Mouse (Mus musculus) G1E (cell line): Measurements from ENCODE around the gene Gucy2c. TPM values are rescaled to one million over a fixed set of nuclear protein-coding genes. Genes with fewer than 3 reads are reported as not detected.

ENCODE experiments used
- ATAC-seq: 2 replicates; pipeline ENCODE4 v1.8.0; 2016; ENCODE audit warnings: mild to moderate bottlenecking; ENCODE audit not compliant: insufficient number of reproducible peaks, poor library complexity, low FRiP score, severe bottlenecking; ENCODE audit errors: extremely low read depth
- DNase-seq: peaks from one replicate; pipeline ENCODE4 v3.0.0; 2012; ENCODE audit warnings: low spot score
- H3K27me3 ChIP-seq: 2 replicates; pipeline ENCODE4 v1.6.1; 2012; ENCODE audit warnings: mild to moderate bottlenecking, low read length, inconsistent platforms; ENCODE audit not compliant: insufficient read depth
- H3K36me3 ChIP-seq: replicated peaks from 2 replicates; pipeline ENCODE3; 2012; ENCODE audit warnings: mild to moderate bottlenecking, inconsistent platforms
- H3K4me1 ChIP-seq: 2 replicates; pipeline ENCODE4 v1.6.1; 2012; ENCODE audit warnings: low read depth, low read length, inconsistent platforms, mixed read lengths; ENCODE audit not compliant: insufficient read depth
- H3K4me3 ChIP-seq: 2 replicates; pipeline ENCODE4 v1.5.1; 2012; ENCODE audit warnings: low read depth, mild to moderate bottlenecking, inconsistent platforms, low read length, moderate library complexity, mixed read lengths
- H3K9me3 ChIP-seq: replicated peaks from 2 replicates; pipeline ENCODE4 v1.6.1; 2012; ENCODE audit warnings: inconsistent platforms
- CTCF ChIP-seq: IDR thresholded peaks from 2 replicates; pipeline ENCODE4 v1.5.1; 2012; ENCODE audit warnings: low read depth, low read length, inconsistent platforms, mixed read lengths
- GATA1 ChIP-seq: IDR thresholded peaks from 2 replicates; pipeline ENCODE4 v1.6.1; 2012; ENCODE audit warnings: borderline replicate concordance, low read length, inconsistent platforms, mixed read lengths
- GATA2 ChIP-seq: IDR thresholded peaks from 2 replicates; pipeline ENCODE4 v1.6.1; 2012; ENCODE audit warnings: low read depth, low read length, inconsistent platforms, borderline replicate concordance
- POLR2AphosphoS5 ChIP-seq: IDR thresholded peaks from 2 replicates; pipeline ENCODE4 v1.6.1; 2012; ENCODE audit warnings: low read depth, low read length, inconsistent platforms; ENCODE audit not compliant: insufficient replicate concordance
- TAL1 ChIP-seq: conservative IDR thresholded peaks from 2 replicates; pipeline ENCODE4 v1.6.1; 2012; ENCODE audit warnings: low read depth, low read length, inconsistent platforms, mixed read lengths
- polyA plus RNA-seq: library from polyadenylated mRNA; stranded (reverse); fragments of >175 nt; gene quantifications from 2 replicates; pipeline ENCODE4 v1.2.3, GENCODE M21; 2012
- total RNA-seq, 2 experiments: library from RNA; stranded (forward) in 1 of 2; stranded (reverse) in 1 of 2; fragments of 200-1000 nt in 1 of 2; fragments of >200 nt in 1 of 2; fragmentation: Nextera tagmentation in 1 of 2; gene quantifications; 2 replicates each; pipeline ENCODE4 v1.2.3; 2014 to 2017

Gene Gucy2c
- total and polyA plus RNA-seq, 3 experiments: not detected

- TF ChIP-seq TAL1 (no peak), GATA2 (no peak), POLR2AphosphoS5 (no peak), GATA1 (no peak), CTCF (no peak)
- H3K9me3 ChIP-seq: 0 out of 2 replicates have a peak, but pooled peaks cover 3% of the 10 kb centered on the region
- DNase-seq (no peak), ATAC-seq (no peak)
- no peak overlapping the region for H3K4me3 ChIP-seq
- no peaks in the 10 kb centered on the region for H3K36me3 ChIP-seq
- H3K27me3 ChIP-seq: no peaks in the 10 kb centered on the region
- no peaks in the 10 kb centered on the region for H3K4me1 ChIP-seq
Measured at GRCm38 (mm10) chr6:136669274-136669673, 112.3 kb downstream of the Gucy2c start.

GRCm38 (mm10) chr6:136668266-136668986, 113.1 kb downstream of the Gucy2c start:
- Histone ChIP-seq H3K9me3 (0 out of 2 replicates have a peak, but pooled peaks cover 3% of the 10 kb centered on the region), H3K27me3 (no peaks in the 10 kb centered on the region), H3K4me1 (no peaks in the 10 kb centered on the region), H3K36me3 (no peaks in the 10 kb centered on the region), H3K4me3 (no peak overlapping the region)
- TF ChIP-seq CTCF: no peak
- no peak for TF ChIP-seq POLR2AphosphoS5
- TF ChIP-seq TAL1: no peak
- TF ChIP-seq GATA2: no peak
- TF ChIP-seq GATA1: no peak
- no peak for ATAC-seq
- DNase-seq: no peak

GRCm38 (mm10) chr6:136662063-136662462, 119.5 kb downstream of the Gucy2c start:
- ATAC-seq (no peak), DNase-seq (no peak)
- TF ChIP-seq TAL1 (no peak), POLR2AphosphoS5 (no peak), GATA1 (no peak), CTCF (no peak), GATA2 (no peak)
- Histone ChIP-seq H3K36me3 (no peaks in the 10 kb centered on the region), H3K4me1 (no peaks in the 10 kb centered on the region), H3K27me3 (no peaks in the 10 kb centered on the region), H3K9me3 (peaks cover 17% of the 10 kb centered on the region), H3K4me3 (no peak overlapping the region)

GRCm38 (mm10) chr6:136661706-136662016, 119.9 kb downstream of the Gucy2c start, which contains the start of gene Plbd1:
TSS of gene Plbd1 (minus strand) at chr6:136661928.
- Histone ChIP-seq H3K4me1 (no peaks in the 10 kb centered on the region), H3K36me3 (no peaks in the 10 kb centered on the region), H3K9me3 (peaks cover 17% of the 10 kb centered on the region), H3K4me3 (no peak within 1 kb of the TSS), H3K27me3 (no peaks in the 10 kb centered on the region)
- DNase-seq: no peak
- no peak for ATAC-seq
- TF ChIP-seq GATA1: no peak
- no peak for TF ChIP-seq GATA2
- no peak for TF ChIP-seq TAL1
- TF ChIP-seq CTCF: no peak
- TF ChIP-seq POLR2AphosphoS5: no peak

GRCm38 (mm10) chr6:136660831-136661705, 120.5 kb downstream of the Gucy2c start:
- no peak for DNase-seq
- TF ChIP-seq TAL1: no peak
- no peak for TF ChIP-seq GATA1
- no peak for TF ChIP-seq POLR2AphosphoS5
- TF ChIP-seq CTCF: no peak
- TF ChIP-seq GATA2: no peak
- ATAC-seq: no peak
- H3K9me3 ChIP-seq: peaks cover 14% of the 10 kb centered on the region
- H3K4me3 ChIP-seq: no peak overlapping the region
- H3K36me3 ChIP-seq: no peaks in the 10 kb centered on the region
- H3K27me3 ChIP-seq: no peaks in the 10 kb centered on the region
- H3K4me1 ChIP-seq: no peaks in the 10 kb centered on the region

GRCm38 (mm10) chr6:136659226-136659625, 122.3 kb downstream of the Gucy2c start:
- Histone ChIP-seq H3K4me1 (no peaks in the 10 kb centered on the region), H3K9me3 (peaks cover 14% of the 10 kb centered on the region), H3K27me3 (no peaks in the 10 kb centered on the region), H3K36me3 (no peaks in the 10 kb centered on the region), H3K4me3 (no peak overlapping the region)
- TF ChIP-seq TAL1: no peak
- no peak for TF ChIP-seq CTCF
- TF ChIP-seq GATA2: no peak
- no peak for TF ChIP-seq GATA1
- no peak for TF ChIP-seq POLR2AphosphoS5
- ATAC-seq (no peak), DNase-seq (no peak)
